In the genomic region with DNA sequence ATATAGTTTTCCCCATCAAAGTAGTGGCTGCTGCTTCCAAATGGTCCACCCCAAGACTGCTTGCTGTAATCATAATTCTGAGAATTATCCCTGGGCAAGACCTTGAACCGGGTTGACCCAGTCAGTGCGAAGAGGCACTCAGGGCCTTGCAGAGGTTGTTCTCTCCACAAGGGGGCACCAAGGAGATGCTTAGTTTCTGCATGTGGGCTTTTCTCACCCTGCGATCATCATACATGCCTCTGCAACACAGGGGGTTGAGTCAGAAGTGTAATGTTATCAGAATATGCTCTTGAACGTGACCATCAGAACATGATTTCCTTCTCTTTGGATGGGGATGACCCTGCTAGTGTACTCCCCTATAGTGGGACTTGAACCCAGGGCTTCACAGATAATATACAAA, we compare ENCODE assay signal across 9 mouse cellular contexts. TPM values are rescaled to one million over a fixed set of nuclear protein-coding genes. Genes with fewer than 3 reads are reported as not detected.
DNase-seq lines count a peak whose midpoint lies in the region; ATAC-seq and TF ChIP-seq lines count a peak whose summit lies in the region.
"Had no signal": no experiment of that assay in that cellular context is flagged by ENCODE, and none has a peak within 500 bp of the region (broad histone marks: within the 10 kb centered on the region; RNA-seq: fewer than 3 reads in every experiment).

No protein-coding gene starts in this region.

- ATAC-seq in midbrain, embryonic 15.5 days (replicated peaks) = no peak
- peak; percentile 75; a peak in 3 of 4 replicates for ATAC-seq in hematopoietic stem cell, adult 5-6 weeks (replicated peaks in 1 of 2; ENCODE audit: insufficient read depth in 1 of 2, low FRiP score in 2 of 2, low TSS enrichment in 1 of 2, low read depth in 1 of 2, poor library complexity in 2 of 2, severe bottlenecking in 2 of 2)

- peaks cover 28% of the 10 kb centered on the region for H3K36me3 ChIP-seq in midbrain, embryonic 10.5 days
- no peaks in the 10 kb centered on the region for H3K36me3 ChIP-seq in midbrain, embryonic 15.5 days (replicated peaks)
- H3K36me3 ChIP-seq in forebrain, embryonic 10.5 days (replicated peaks) = peaks cover 47% of the 10 kb centered on the region

- intact Hi-C loops in left cerebral cortex, postnatal 25 days (cut with DNase I) = loop anchor here (1.0 to 5.0 kb wide), 3 partner anchors 26 to 98 kb away; partner anchors contain the start of gene Mei1

- H3K4me3 ChIP-seq in midbrain, embryonic 10.5 days = no peak overlapping the region
- no peak overlapping the region for H3K4me3 ChIP-seq in midbrain, embryonic 15.5 days
- no peak overlapping the region for H3K4me3 ChIP-seq in bone marrow macrophage, adult 2 months (ENCODE audit: insufficient read depth, low read length)
- no peak overlapping the region for H3K4me3 ChIP-seq in forebrain, embryonic 10.5 days
- H3K4me3 ChIP-seq: limb, embryonic 12.5 days had no signal

- H3K27me3 ChIP-seq in midbrain, embryonic 10.5 days (ENCODE audit: low read depth, poor library complexity, severe bottlenecking) = no peaks in the 10 kb centered on the region
- H3K27me3 ChIP-seq in midbrain, embryonic 15.5 days (replicated peaks) = no peaks in the 10 kb centered on the region
- no peaks in the 10 kb centered on the region for H3K27me3 ChIP-seq in forebrain, embryonic 10.5 days (ENCODE audit: poor library complexity, severe bottlenecking)
- H3K27me3 ChIP-seq: limb, embryonic 12.5 days had no signal

- no peak overlapping the region for H3K9ac ChIP-seq in midbrain, embryonic 15.5 days
- H3K9ac ChIP-seq: limb, embryonic 12.5 days had no signal

- no peaks in the 10 kb centered on the region for H3K9me3 ChIP-seq in midbrain, embryonic 10.5 days (replicated peaks)
- no peaks in the 10 kb centered on the region for H3K9me3 ChIP-seq in midbrain, embryonic 15.5 days
- H3K9me3 ChIP-seq in forebrain, embryonic 10.5 days = no peaks in the 10 kb centered on the region
- H3K9me3 ChIP-seq: limb, embryonic 12.5 days had no signal

- peak; percentile 54 for DNase-seq in midbrain, embryonic 10.5 days (ENCODE audit: low spot score)
- DNase-seq in forebrain, embryonic 10.5 days (ENCODE audit: extremely low spot score, low spot score) = peak; percentile 50
- peak; percentile 66 to 72 for DNase-seq in left cerebral cortex, postnatal 25 days (ENCODE audit: low spot score in 2 of 2)
- peak; percentile 71 for DNase-seq in mesoderm, embryonic 11.5 days (ENCODE audit: low read depth, low spot score)
- DNase-seq in spleen, postnatal 10 days (ENCODE audit: low spot score in 2 of 2) = peak; percentile 62 to 78

- peak; percentile 65; the same call in 1 of the 2 replicates for TF ChIP-seq CTCF in bone marrow macrophage, adult 2 months (IDR thresholded peaks at IDR 0.05; ENCODE audit: low read depth, low read length)

- H3K4me1 ChIP-seq in midbrain, embryonic 10.5 days = peaks cover 2% of the 10 kb centered on the region
- no peaks in the 10 kb centered on the region for H3K4me1 ChIP-seq in midbrain, embryonic 15.5 days
- H3K4me1 ChIP-seq in bone marrow macrophage, adult 2 months (ENCODE audit: control insufficient read depth, insufficient read depth, low read length) = no peaks in the 10 kb centered on the region
- no peaks in the 10 kb centered on the region for H3K4me1 ChIP-seq in forebrain, embryonic 10.5 days
- H3K4me1 ChIP-seq: limb, embryonic 12.5 days had no signal

- H3K27ac ChIP-seq in midbrain, embryonic 10.5 days (replicated peaks) = no peak overlapping the region
- no peak overlapping the region for H3K27ac ChIP-seq in midbrain, embryonic 15.5 days
- no peak overlapping the region for H3K27ac ChIP-seq in bone marrow macrophage, adult 2 months (ENCODE audit: insufficient read depth, low read depth, low read length)
- no peak overlapping the region for H3K27ac ChIP-seq in forebrain, embryonic 10.5 days
- H3K27ac ChIP-seq: limb, embryonic 12.5 days had no signal

- TF ChIP-seq POLR2A in bone marrow macrophage, adult 2 months (IDR thresholded peaks at IDR 0.05; ENCODE audit: borderline replicate concordance, low read depth, low read length) = no peak

- WGBS in midbrain, embryonic 10.5 days = 62% methylated on average over 4 of the region's 4 CpGs
- 57% methylated on average over 4 of the region's 4 CpGs for whole genome bisulfite sequencing in midbrain, embryonic 15.5 days
- WGBS in forebrain, embryonic 10.5 days = 70% methylated on average over 4 of the region's 4 CpGs

- no peak overlapping the region for H3K4me2 ChIP-seq in midbrain, embryonic 15.5 days
- H3K4me2 ChIP-seq: limb, embryonic 12.5 days had no signal

RNA-seq across cellular contexts. Expression of gene Srebf2, which starts 8.4 kb away (rescaled TPM):
- polyA plus RNA-seq in midbrain, embryonic 10.5 days (2016; fragmentation: Nextera tagmentation; extraction: Ambion mirVana) = 214 and 239 TPM in 2 replicates
- 220 and 224 TPM in 2 replicates for polyA plus RNA-seq in midbrain, embryonic 15.5 days (2015; fragmentation: Nextera tagmentation; extraction: Ambion mirVana)
- polyA plus RNA-seq in bone marrow macrophage, adult 2 months (2012; ENCODE audit: insufficient read depth, insufficient read length, missing spikeins) = 53.3 and 63.9 TPM in 2 replicates
- 207 and 227 TPM in 2 replicates for polyA plus RNA-seq in forebrain, embryonic 10.5 days (2016; fragmentation: Nextera tagmentation; extraction: Ambion mirVana)
- 64.0 and 83.8 TPM in 2 replicates for total RNA-seq in hematopoietic stem cell, adult 5-6 weeks (2017)
- total RNA-seq in left cerebral cortex, postnatal 25 days (2021) = 100 to 1,000 TPM; 179 to 183 TPM

RNA-seq across cellular contexts. Expression of gene Ccdc134, which starts 10.8 kb away (rescaled TPM):
- polyA plus RNA-seq in midbrain, embryonic 10.5 days (2016; fragmentation: Nextera tagmentation; extraction: Ambion mirVana) = 23.0 and 25.6 TPM in 2 replicates
- 12.2 and 12.7 TPM in 2 replicates for polyA plus RNA-seq in midbrain, embryonic 15.5 days (2015; fragmentation: Nextera tagmentation; extraction: Ambion mirVana)
- 13.6 and 14.7 TPM in 2 replicates for polyA plus RNA-seq in bone marrow macrophage, adult 2 months (2012; ENCODE audit: insufficient read depth, insufficient read length, missing spikeins)
- 22.9 and 24.0 TPM in 2 replicates for polyA plus RNA-seq in forebrain, embryonic 10.5 days (2016; fragmentation: Nextera tagmentation; extraction: Ambion mirVana)
- total RNA-seq in hematopoietic stem cell, adult 5-6 weeks (2017) = 15.9 and 20.8 TPM in 2 replicates
- total RNA-seq in left cerebral cortex, postnatal 25 days (2021) = 10 to 100 TPM; 13.6 to 13.8 TPM
